Mouse (Mus musculus) olfactory bulb, adult 2 months (tissue): ENCODE measurements around the gene St6galnac3.

Experiments used
- CTCF ChIP-seq: fragments of 200-500 bp; IDR thresholded peaks from 2 replicates; pipeline ENCODE4 v1.5.1; 2012; ENCODE audit warnings: low read depth, mild to moderate bottlenecking, low read length, moderate library complexity; ENCODE audit not compliant: insufficient read depth
- POLR2A ChIP-seq: fragments of 200-500 bp; IDR thresholded peaks from 2 replicates; pipeline ENCODE4 v1.6.1; 2012; ENCODE audit warnings: mild to moderate bottlenecking, low read depth, low read length, moderate library complexity; ENCODE audit not compliant: insufficient read depth

DNA sequence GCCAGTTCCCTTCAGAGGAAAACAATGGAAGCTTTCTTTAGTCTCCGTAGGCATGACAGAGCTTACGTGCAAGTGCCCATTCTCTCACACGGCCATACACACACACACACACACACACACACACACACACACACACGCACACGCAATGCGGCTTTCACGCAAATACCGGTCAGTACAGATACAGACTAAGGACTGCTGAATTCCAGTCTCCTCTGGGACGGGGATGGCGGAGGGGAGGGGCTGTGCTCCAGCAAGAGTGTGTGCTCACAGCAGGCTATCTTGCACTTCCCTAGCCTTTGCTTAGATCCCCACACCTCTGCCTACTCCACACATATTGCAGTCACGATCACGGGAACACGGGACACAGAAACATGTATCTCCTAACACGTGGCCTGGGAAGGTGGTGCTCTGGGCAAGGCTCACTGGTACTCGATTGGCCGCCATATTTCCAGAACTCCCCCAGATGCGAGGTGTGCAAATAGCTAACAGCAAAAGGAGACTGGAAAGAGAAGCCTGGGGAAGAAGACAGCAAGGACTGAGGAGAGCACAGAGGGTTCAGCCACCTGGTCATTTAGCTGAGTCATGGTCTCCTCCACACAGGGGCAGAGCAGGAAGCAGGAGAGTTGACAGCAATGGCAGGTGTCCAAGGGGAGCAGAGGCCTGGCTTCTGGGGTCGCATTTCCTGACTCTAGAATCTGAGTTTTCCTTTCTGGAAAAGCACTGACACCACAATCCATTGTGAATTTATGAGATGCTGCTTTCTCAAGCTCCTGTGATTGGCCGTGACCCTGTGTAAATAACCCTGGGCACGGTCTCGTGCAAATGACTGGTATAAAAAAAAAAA is 56.3 kb downstream of the St6galnac3 start:
- TF ChIP-seq CTCF (no peak), POLR2A (no peak)
